Mouse (Mus musculus) A20 (cell line): Measurements from ENCODE around the gene Ogfod3.
A peak's percentile ranks its signal among the peaks of the same experiment; 100 is the strongest.

ENCODE experiments used
- DNase-seq: peaks from one replicate; pipeline ENCODE4 v3.0.0-alpha.2; 2011; ENCODE audit warnings: low read depth, low spot score

Gene Ogfod3

DNA sequence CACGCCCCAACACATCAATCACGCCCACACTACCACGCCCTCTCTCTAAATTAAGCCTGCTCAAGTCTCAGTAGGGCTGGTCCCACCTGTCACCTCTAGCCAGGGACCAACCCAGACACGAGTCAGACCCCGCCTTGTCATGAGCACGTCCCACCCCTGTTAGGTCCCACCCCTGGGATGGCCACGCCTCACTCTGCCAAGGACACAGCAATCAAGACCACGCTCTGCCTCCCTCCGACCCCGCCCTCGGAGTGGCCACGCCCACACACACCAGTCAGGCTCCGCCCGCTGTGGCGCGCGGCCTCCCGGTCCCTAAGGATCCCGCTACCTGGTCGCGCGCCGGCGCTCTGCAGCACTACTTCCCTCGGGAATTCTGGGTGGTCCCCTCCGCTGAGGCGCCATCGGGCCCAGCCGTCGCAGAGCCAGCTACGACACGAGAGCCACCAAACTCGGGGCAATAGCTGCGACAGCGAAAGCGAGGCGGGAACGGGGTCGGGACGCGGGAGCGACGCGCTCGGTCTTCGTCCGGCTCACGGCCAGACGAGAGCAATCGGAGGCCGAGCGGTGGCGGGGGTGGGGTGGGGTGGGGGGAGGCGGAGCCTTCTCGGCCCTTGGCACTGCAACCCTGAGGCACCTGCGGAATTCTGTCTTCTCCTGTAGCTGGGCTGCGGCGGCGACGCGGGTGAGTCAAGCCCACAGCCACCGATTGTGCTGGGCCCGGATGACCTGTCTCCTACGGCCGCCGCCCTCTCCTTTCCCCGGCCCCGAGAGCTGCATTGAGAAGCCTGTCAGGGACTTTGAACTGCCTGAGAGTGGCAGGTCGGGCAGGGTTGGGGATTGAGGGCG, at the start of gene Ogfod3, which contains the start of gene Hexdc:
Gene Ogfod3, minus strand, starts transcription at position 551 of the 846 bp plus-strand sequence.
Gene Hexdc, plus strand, starts transcription at position 273 of the 846 bp plus-strand sequence.
- peak; percentile 99 for DNase-seq

GRCm38 (mm10) chr11:121250196-121250595, 45.7 kb upstream of the Ogfod3 start:
- no peak for DNase-seq

- no peak for DNase-seq
Measured at GRCm38 (mm10) chr11:121239669-121240068, 35.2 kb upstream of the Ogfod3 start.

- DNase-seq = peak; percentile 82
Measured at GRCm38 (mm10) chr11:121237345-121238128, 33.0 kb upstream of the Ogfod3 start.

- DNase-seq = peak; percentile 100
Measured at GRCm38 (mm10) chr11:121236564-121237344, 32.2 kb upstream of the Ogfod3 start, which contains the start of gene Narf. Gene Narf (plus strand): TSS chr11:121237253.

- peak; percentile 90 for DNase-seq
Measured at GRCm38 (mm10) chr11:121235475-121236238, 31.1 kb upstream of the Ogfod3 start.

DNA sequence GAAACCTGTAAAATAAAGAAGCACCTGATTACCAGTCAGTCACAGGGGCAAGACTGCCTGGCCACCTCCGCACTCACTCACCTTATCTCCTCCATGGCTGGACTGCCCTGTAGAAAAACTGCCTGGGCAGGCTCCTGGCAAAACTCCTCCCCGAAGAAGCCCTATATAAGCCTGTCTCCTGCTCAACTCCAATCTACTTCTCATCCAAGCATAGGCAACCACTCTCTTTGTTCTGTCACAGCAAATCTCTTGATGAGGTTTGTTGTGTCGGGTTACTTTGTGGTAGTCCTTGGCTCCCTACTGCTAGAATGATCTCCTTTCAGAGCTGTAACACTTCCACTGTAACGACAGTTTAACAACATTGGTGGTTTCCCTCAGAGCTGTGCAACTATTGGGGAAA, 28.2 kb upstream of the Ogfod3 start:
- peak; percentile 72 for DNase-seq

DNA sequence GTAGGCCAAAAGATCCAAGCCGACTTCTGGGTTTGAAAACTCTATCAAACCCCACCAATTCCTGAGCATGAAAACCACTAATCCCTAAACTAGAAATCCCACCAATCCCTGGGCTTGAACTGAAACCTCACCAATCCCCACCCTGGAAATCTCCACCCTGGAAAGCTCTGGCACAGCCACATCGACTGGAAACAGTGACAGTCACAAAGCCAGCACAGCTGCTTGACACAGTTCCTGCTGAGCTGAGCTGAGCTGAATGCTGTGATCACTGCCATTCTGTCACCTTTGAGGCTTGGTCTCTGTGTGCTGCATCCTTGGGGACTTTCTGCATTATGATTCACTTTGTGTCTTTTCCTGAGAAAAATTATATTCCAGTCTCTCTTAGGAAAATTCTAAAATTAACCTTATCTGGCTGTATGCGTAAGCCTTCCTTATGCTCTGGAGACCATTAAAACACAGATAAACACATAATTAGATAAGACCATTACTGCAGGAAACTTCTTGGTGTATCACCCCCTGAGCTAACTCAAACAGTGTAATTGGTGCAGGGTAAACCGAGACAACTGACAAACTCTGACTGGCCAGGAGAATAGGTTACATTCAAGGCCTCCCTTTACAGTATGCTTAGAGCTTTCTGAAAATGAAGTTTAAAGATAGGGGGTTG, 27.2 kb upstream of the Ogfod3 start:
- DNase-seq = peak; percentile 46

GRCm38 (mm10) chr11:121231191-121231590, 26.7 kb upstream of the Ogfod3 start:
- DNase-seq = peak; percentile 79

DNA sequence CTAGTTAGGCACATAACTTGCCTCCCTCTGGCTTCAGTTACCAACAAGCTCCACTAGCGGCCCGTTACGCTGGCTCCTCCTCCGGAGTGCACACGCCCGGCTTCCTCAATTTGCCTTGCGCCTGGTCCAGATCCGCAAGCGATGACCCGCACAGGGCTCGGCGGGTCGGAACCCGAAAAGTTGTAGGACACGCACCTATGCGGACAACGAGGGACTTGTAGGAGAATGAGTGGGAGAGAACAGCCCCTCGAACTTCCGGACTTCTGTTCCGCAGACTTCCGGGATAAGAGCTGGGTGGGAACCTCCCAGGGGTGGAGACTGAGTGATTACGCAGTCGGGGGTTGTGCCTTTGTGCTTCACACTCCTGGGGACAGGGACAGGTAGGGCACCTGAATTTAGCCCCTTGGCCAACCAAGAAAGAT, 24.5 kb upstream of the Ogfod3 start, which contains the start of gene Cybc1:
Gene Cybc1, minus strand, starts transcription at position 305 of the 422 bp plus-strand sequence.
- peak; percentile 96 for DNase-seq

GRCm38 (mm10) chr11:121228129-121229017, 23.9 kb upstream of the Ogfod3 start:
- DNase-seq = peak; percentile 92

GRCm38 (mm10) chr11:121221321-121222010, 17.0 kb upstream of the Ogfod3 start:
- no peak for DNase-seq

GRCm38 (mm10) chr11:121220771-121221170, 16.3 kb upstream of the Ogfod3 start:
- no peak for DNase-seq

DNA sequence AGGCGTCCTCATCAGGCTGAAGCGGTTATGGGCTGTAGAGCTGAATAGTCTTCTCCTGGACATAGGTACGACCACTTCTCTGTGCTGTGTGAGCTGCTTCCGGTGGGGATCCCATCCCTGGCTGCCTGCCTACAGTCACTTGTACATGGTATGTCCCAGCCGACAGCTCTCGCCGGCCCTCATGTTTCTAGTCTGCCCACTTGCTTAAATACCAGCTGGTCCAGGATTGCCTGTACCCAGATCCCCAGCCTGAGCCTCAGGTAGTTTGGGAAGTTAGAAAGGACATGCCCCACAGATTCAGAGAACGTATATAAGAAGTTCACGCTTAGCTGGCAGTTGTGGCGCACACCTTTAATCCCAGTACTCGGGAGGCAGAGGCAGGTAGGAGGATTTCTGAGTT, 15.3 kb upstream of the Ogfod3 start:
- no peak for DNase-seq

- no peak for DNase-seq
Measured at GRCm38 (mm10) chr11:121216831-121217230, 12.3 kb upstream of the Ogfod3 start.

GRCm38 (mm10) chr11:121203859-121204160, 701 bp downstream of the Ogfod3 start:
- no peak for DNase-seq

DNA sequence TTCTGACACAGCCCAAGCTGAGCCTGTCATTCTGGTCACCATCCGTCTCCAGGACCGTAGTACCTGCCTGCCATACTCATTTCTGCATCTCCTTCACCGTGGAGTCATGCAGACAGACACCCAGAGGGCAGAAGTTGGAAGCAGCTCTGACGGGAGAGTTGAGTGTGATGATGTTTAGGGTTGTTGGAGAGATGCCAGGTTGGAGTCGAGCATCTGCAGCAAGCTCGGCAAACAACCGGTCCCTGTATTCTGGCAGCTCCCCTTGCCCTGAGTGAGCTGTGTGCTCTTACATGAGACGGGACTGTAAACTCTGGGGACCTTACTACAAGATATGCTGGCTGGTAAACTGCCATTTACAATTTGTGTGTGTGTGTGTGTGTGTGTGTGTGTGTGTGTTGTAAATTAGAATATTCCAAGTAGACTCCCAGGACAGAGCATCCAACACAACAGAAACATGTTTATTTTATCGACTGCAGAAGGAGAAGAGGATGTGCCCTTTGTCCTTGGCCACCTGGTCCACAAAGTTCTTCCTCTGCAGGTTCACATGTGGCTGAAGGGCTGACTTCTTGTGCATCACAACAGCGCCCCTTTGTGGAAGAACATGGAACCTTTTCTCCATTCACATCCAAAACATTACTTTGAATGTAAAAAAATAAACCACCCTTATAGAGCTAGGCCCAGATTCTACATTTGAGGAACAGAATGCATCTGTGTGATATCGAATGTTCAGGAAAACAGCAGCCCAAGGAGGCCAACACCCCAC, 2.9 kb downstream of the Ogfod3 start:
- peak; percentile 77 for DNase-seq

GRCm38 (mm10) chr11:121200781-121201180, 3.7 kb downstream of the Ogfod3 start:
- no peak for DNase-seq
